ENCODE assay signal across 8 mouse cellular contexts in the genomic region with DNA sequence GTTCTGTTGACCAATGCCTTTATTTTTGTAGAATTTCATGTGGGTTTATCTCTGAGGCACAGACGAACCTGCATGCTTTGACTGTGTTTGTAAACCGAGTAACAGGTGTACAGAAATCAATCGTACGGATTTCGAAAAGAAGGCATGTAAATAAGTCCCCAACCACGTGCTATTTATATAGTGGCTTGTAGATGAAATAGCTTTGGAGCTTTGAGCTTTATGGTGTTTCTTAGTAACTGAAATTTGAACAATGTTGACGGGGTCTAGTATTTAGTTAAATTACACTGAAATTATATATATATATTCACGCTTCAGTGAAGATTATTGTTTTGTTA. TPM values are rescaled to one million over a fixed set of nuclear protein-coding genes. Genes with fewer than 3 reads are reported as not detected.
A peak's percentile ranks its signal among the peaks of the same experiment; 100 is the strongest.
DNase-seq lines count a peak whose midpoint lies in the region; ATAC-seq and TF ChIP-seq lines count a peak whose summit lies in the region.

No protein-coding gene starts in this region.

- 7% methylated on average over 8 of the region's 8 CpGs for WGBS in heart, postnatal 0 days
- 8% methylated on average over 8 of the region's 8 CpGs for WGBS in hindbrain, embryonic 12.5 days
- 6% methylated on average over 8 of the region's 8 CpGs for WGBS in midbrain, embryonic 13.5 days

- no peaks in the 10 kb centered on the region for H3K9me3 ChIP-seq in heart, postnatal 0 days (replicated peaks; ENCODE audit: control insufficient read depth, low read length)
- H3K9me3 ChIP-seq in hindbrain, embryonic 12.5 days (replicated peaks) = no peaks in the 10 kb centered on the region
- no peaks in the 10 kb centered on the region for H3K9me3 ChIP-seq in midbrain, embryonic 13.5 days

- TF ChIP-seq CTCF in heart, postnatal 0 days (IDR thresholded peaks at IDR 0.05; ENCODE audit: low read depth) = no peak

- H3K9ac ChIP-seq in heart, postnatal 0 days (replicated peaks; ENCODE audit: low read depth, low read length) = peak overlapping the region; percentile 77
- peak overlapping the region; percentile 77 for H3K9ac ChIP-seq in hindbrain, embryonic 12.5 days
- H3K9ac ChIP-seq in midbrain, embryonic 13.5 days (replicated peaks) = peak overlapping the region; percentile 74

- DNase-seq in heart, postnatal 0 days (ENCODE audit: low spot score) = no peak
- no peak for DNase-seq in heart, adult 11 months
- peak; percentile 22 for DNase-seq in MN1 (ENCODE audit: low spot score)
- DNase-seq in layer of hippocampus, adult 9-11 months = no peak
- DNase-seq in frontal cortex, postnatal 10 days (ENCODE audit: low spot score in 2 of 2) = no peak

- peak overlapping the region; percentile 92 for H3K4me3 ChIP-seq in heart, postnatal 0 days (ENCODE audit: low read depth, low read length)
- peak overlapping the region; percentile 87 for H3K4me3 ChIP-seq in hindbrain, embryonic 12.5 days
- peak overlapping the region; percentile 91 for H3K4me3 ChIP-seq in midbrain, embryonic 13.5 days (replicated peaks)

- H3K4me2 ChIP-seq in heart, postnatal 0 days (ENCODE audit: low read depth, low read length) = peak overlapping the region; percentile 94
- H3K4me2 ChIP-seq in hindbrain, embryonic 12.5 days (replicated peaks) = peak overlapping the region; percentile 83
- peak overlapping the region; percentile 84 for H3K4me2 ChIP-seq in midbrain, embryonic 13.5 days (replicated peaks)

- H3K36me3 ChIP-seq in heart, postnatal 0 days (replicated peaks; ENCODE audit: control insufficient read depth, insufficient read depth, low read length) = peaks cover 18% of the 10 kb centered on the region
- peaks cover 8% of the 10 kb centered on the region for H3K36me3 ChIP-seq in hindbrain, embryonic 12.5 days
- H3K36me3 ChIP-seq in midbrain, embryonic 13.5 days = peaks cover 13% of the 10 kb centered on the region; the same call in 1 of the 2 replicates

- H3K27ac ChIP-seq in heart, postnatal 0 days (ENCODE audit: low read depth) = no peak overlapping the region
- H3K27ac ChIP-seq in hindbrain, embryonic 12.5 days = no peak overlapping the region
- 0 out of 2 replicates have a peak overlapping the region, but pooled peaks have one; percentile 51 for H3K27ac ChIP-seq in midbrain, embryonic 13.5 days

- 0 out of 2 replicates have a peak, but pooled peaks cover 4% of the 10 kb centered on the region for H3K4me1 ChIP-seq in heart, postnatal 0 days (ENCODE audit: control insufficient read depth, insufficient read depth)
- H3K4me1 ChIP-seq in hindbrain, embryonic 12.5 days = peaks cover 15% of the 10 kb centered on the region
- peaks cover 15% of the 10 kb centered on the region for H3K4me1 ChIP-seq in midbrain, embryonic 13.5 days (replicated peaks)

- no peak for TF ChIP-seq EP300 in heart, postnatal 0 days (IDR thresholded peaks at IDR 0.05; ENCODE audit: low read depth)

- no peaks in the 10 kb centered on the region for H3K27me3 ChIP-seq in heart, postnatal 0 days (ENCODE audit: control insufficient read depth, insufficient read depth, low read length)
- H3K27me3 ChIP-seq in hindbrain, embryonic 12.5 days = no peaks in the 10 kb centered on the region
- H3K27me3 ChIP-seq in midbrain, embryonic 13.5 days = no peaks in the 10 kb centered on the region

- ATAC-seq in heart, postnatal 0 days (ENCODE audit: insufficient read depth, low read depth) = no peak
- no peak for ATAC-seq in hindbrain, embryonic 12.5 days (ENCODE audit: low FRiP score)
- no peak for ATAC-seq in midbrain, embryonic 13.5 days
- no peak for ATAC-seq in frontal cortex, adult (ENCODE audit: low TSS enrichment)

RNA-seq across cellular contexts. Expression of gene Ercc8, which starts 0.7 kb away (rescaled TPM):
- total RNA-seq in heart, postnatal 0 days (2014; rRNA removed; ENCODE audit: low replicate concordance) = 5.1 and 7.7 TPM in 2 replicates
- 8.0 and 8.7 TPM in 2 replicates for polyA plus RNA-seq in heart, postnatal 0 days (2015; fragmentation: Nextera tagmentation; extraction: Ambion mirVana)
- 21.0 and 21.5 TPM in 2 replicates for polyA plus RNA-seq in hindbrain, embryonic 12.5 days (2016; fragmentation: Nextera tagmentation; extraction: Ambion mirVana)
- polyA plus RNA-seq in midbrain, embryonic 13.5 days (2015; fragmentation: Nextera tagmentation; extraction: Ambion mirVana) = 29.1 and 30.0 TPM in 2 replicates

RNA-seq across cellular contexts. Expression of gene Ndufaf2, which starts 0.8 kb away (rescaled TPM):
- total RNA-seq in heart, postnatal 0 days (2014; rRNA removed; ENCODE audit: low replicate concordance) = 3.4 TPM in 1 of 2 replicates, not detected in the other
- polyA plus RNA-seq in heart, postnatal 0 days (2015; fragmentation: Nextera tagmentation; extraction: Ambion mirVana) = 61.7 and 62.5 TPM in 2 replicates
- polyA plus RNA-seq in hindbrain, embryonic 12.5 days (2016; fragmentation: Nextera tagmentation; extraction: Ambion mirVana) = 69.3 and 75.7 TPM in 2 replicates
- 75.4 and 81.5 TPM in 2 replicates for polyA plus RNA-seq in midbrain, embryonic 13.5 days (2015; fragmentation: Nextera tagmentation; extraction: Ambion mirVana)

RNA-seq across cellular contexts. Expression of gene Elovl7, which starts 55.0 kb away (rescaled TPM):
- 0.95 and 2.7 TPM in 2 replicates for total RNA-seq in heart, postnatal 0 days (2014; rRNA removed; ENCODE audit: low replicate concordance)
- 1.8 and 2.1 TPM in 2 replicates for polyA plus RNA-seq in heart, postnatal 0 days (2015; fragmentation: Nextera tagmentation; extraction: Ambion mirVana)
- polyA plus RNA-seq in hindbrain, embryonic 12.5 days (2016; fragmentation: Nextera tagmentation; extraction: Ambion mirVana) = 1.5 and 1.6 TPM in 2 replicates
- 0.74 and 0.99 TPM in 2 replicates for polyA plus RNA-seq in midbrain, embryonic 13.5 days (2015; fragmentation: Nextera tagmentation; extraction: Ambion mirVana)
